Mouse (Mus musculus): ENCODE data around the gene Igfbp6.

The Igfbp6 gene

GRCm38 (mm10) chr15:102110271-102110670, 33.9 kb upstream of the Igfbp6 start:
- no peak for DNase-seq

- no peak for DNase-seq
Measured at GRCm38 (mm10) chr15:102110701-102111494, 33.3 kb upstream of the Igfbp6 start.

GRCm38 (mm10) chr15:102111495-102111829, 32.7 kb upstream of the Igfbp6 start:
- DNase-seq: no peak

GRCm38 (mm10) chr15:102112181-102112580, 32.0 kb upstream of the Igfbp6 start:
- DNase-seq: no peak

GRCm38 (mm10) chr15:102112827-102113226, 31.3 kb upstream of the Igfbp6 start:
- no peak for DNase-seq

- no peak for DNase-seq
Measured at GRCm38 (mm10) chr15:102113674-102114073, 30.5 kb upstream of the Igfbp6 start.

- no peak for DNase-seq
Measured at GRCm38 (mm10) chr15:102114651-102115260, 29.4 kb upstream of the Igfbp6 start.

GRCm38 (mm10) chr15:102115731-102116231, 28.4 kb upstream of the Igfbp6 start:
- no peak for DNase-seq

GRCm38 (mm10) chr15:102116753-102117415, 27.3 kb upstream of the Igfbp6 start:
- no peak for DNase-seq

- no peak for DNase-seq
Measured at GRCm38 (mm10) chr15:102117461-102118443, 26.4 kb upstream of the Igfbp6 start.

GRCm38 (mm10) chr15:102118591-102118990, 25.6 kb upstream of the Igfbp6 start:
- no peak for DNase-seq

GRCm38 (mm10) chr15:102119121-102119830, 24.9 kb upstream of the Igfbp6 start:
- DNase-seq: no peak

GRCm38 (mm10) chr15:102119831-102120170, 24.4 kb upstream of the Igfbp6 start:
- peak; percentile 82 for DNase-seq

GRCm38 (mm10) chr15:102120530-102120929, 23.6 kb upstream of the Igfbp6 start:
- DNase-seq: no peak

- no peak for DNase-seq
Measured at GRCm38 (mm10) chr15:102126303-102126702, 17.9 kb upstream of the Igfbp6 start.

- DNase-seq: no peak
Measured at GRCm38 (mm10) chr15:102133314-102133713, 10.8 kb upstream of the Igfbp6 start.

- no peak for DNase-seq
Measured at GRCm38 (mm10) chr15:102134709-102135108, 9.5 kb upstream of the Igfbp6 start.

- no peak for DNase-seq
Measured at GRCm38 (mm10) chr15:102135522-102136128, 8.5 kb upstream of the Igfbp6 start.

GRCm38 (mm10) chr15:102136129-102136758, 7.9 kb upstream of the Igfbp6 start, which contains the start of gene Spryd3:
TSS of gene Spryd3 (minus strand) at chr15:102136234.
- peak; percentile 98 for DNase-seq

GRCm38 (mm10) chr15:102141120-102141519, 3.0 kb upstream of the Igfbp6 start:
- DNase-seq: no peak

All from cerebellum, adult 11 months (tissue).